Mouse (Mus musculus): Measurements from ENCODE around the gene Lmntd2. TPM values are rescaled to one million over a fixed set of nuclear protein-coding genes. Genes with fewer than 3 reads are reported as not detected.

Gene Lmntd2
- polyA plus RNA-seq (2014; fragmentation: Illumina TruSeq; extraction: RNeasy Lipid Tissue Mini Kit (QIAGEN cat#74804); ENCODE audit: low read depth, low replicate concordance): 11.3 TPM

DNA sequence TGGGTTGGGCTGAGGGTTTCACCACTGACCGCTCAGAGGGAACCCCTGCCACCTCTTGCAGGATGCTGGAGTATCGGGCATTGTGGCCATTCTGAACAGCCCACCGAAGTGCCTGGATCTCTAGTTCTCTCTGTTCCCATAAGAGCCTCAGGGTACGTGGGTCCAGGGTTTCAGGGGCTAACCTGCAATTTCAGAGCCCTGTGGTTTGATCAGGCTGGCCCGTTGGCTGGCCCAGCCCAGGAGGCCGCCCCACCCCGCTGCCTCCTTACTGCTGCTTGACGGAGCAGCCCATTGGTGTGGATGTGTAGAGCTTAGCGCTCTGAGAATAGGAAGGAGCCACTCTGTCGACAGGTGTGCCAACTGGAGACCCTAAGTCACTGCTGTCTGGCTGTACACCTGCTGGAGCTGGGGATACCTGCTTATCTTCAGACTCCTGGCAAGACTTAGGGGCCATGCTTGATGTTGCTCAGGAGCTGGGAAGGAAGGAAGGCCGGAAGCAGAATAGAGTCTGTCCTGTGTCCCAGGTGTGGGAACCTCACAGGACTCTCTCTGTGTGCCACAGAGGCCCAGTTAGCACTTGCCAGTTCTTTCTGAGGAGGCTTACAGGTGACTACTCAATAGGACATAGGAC is at the start of gene Lmntd2:
Gene Lmntd2 (minus strand): TSS at position 476 of the 631 bp plus-strand sequence.

DNA sequence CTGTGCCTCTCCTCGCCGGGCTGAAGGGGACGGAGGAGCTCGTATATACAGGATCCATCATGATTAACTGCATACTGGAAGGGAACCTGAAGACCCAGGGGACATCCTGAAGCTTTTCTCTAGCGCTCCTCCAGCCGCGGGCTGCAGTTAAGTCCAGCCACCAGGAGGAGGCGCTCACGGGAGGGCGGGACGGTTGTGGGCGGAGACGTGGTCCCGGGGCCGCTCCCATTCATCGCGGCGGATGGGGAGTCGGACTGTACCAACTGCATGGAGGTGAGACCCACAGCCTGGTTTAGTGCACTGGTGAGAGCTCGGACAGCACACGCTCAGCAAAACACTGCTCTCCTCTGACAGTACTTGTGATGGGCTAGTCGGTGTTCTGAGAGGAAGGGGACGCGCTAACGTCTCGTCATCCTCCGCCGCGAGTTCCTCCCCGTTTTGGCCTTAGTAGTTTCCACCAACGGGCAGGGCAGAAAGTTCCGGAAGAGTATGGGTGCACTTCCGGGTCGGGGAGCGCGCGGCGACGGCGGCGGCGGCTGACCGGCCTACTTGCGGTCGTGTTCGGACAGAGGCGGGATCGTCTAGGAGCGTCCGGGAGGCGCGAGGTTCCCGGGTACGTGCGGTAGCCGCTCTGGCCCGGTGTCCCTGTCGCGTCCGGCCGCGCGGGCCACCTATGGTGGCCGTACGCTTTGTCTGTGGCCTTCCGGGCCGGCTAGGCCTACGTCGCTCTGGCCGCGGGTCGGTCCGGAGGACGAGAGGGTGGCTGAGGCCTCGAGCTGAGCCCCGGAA is 14.6 kb upstream of the Lmntd2 start, which contains the start of gene Phrf1:
Gene Phrf1 (plus strand): TSS at position 506 of the 789 bp plus-strand sequence.

GRCm38 (mm10) chr7:141215101-141215879 is 1.4 kb upstream of the Lmntd2 start, which contains the start of gene Rassf7:
Gene Rassf7 (plus strand): TSS chr7:141215860.

DNA sequence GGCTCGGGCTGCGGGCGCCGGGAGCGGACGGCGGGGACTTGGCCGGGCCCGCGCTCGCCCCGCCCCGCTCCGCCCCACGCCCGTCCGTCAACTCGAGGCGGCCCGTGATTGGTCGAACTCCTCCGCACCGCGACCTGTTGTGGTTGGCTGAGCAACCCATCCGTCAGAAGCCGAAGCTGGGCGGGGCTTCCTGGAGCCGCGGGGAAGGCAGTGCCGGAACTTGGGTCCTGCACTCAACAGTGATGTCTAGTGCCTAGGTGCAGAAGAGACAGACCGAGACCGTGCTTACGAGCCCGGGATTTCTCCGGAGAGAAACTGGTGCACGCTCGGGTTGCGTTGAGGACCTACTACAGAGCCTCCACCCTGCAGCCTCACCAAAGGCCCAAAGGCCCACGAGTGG is 19.9 kb downstream of the Lmntd2 start, which contains the start of the genes Hras and Lrrc56:
Gene Hras (minus strand): TSS at position 58 of the 400 bp plus-strand sequence.
Gene Lrrc56 (plus strand): TSS at position 210 of the 400 bp plus-strand sequence.

DNA sequence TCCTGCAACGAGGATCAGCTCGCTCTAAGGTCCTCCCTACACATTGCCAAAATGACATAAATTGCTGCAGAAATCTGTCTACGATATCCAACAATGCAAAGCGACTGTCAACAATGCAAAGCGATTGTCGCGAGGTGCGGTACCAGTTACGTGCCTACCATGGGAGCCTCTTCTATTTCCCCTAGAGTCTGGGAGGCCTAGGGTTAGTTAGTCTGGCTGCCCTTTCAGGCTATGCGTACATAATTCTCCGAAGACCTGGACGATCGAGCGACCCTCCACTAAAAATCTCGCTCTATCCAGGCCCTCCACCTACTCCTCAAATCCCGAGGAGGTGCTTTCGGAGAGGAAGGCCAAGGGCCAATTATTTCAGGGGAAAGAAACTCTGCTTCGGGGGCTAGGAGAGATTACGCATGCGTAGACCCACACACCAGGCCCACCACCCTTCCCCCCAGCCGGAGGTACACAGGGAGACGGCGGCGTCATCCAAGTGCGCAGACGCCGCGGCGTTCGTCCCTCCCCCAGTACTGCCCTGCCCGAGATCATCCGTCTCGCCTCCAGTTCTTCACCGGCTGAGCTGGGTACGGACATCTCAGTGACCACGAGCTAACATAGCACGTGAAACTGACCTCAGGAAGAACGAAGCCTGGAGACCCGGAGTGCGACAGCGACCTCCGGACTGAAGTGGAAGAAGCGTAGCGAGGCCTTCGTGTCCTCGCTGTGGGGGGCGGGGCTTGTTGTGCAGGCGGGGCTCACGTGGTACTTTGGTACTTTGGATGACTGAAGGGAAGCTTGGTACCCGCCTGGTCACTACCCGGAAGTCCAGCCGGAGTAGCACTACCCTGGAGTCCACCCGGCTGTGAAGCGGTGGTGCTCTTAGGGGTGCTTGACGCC is 41.5 kb downstream of the Lmntd2 start, which contains the start of gene Rnh1:
Gene Rnh1 (minus strand): TSS at position 742 of the 891 bp plus-strand sequence.

Other genes with a start within 250 kb of the Lmntd2 start
- gene Ifitm1, start 246.9 kb downstream of the Lmntd2 start, polyA plus RNA-seq (2014; fragmentation: Illumina TruSeq; extraction: RNeasy Lipid Tissue Mini Kit (QIAGEN cat#74804); ENCODE audit: low read depth, low replicate concordance): 31.1 TPM
- gene Ifitm3, start 203.3 kb downstream of the Lmntd2 start, polyA plus RNA-seq (2014; fragmentation: Illumina TruSeq; extraction: RNeasy Lipid Tissue Mini Kit (QIAGEN cat#74804); ENCODE audit: low read depth, low replicate concordance): 370 TPM
- gene Ifitm6, start 196.2 kb downstream of the Lmntd2 start, polyA plus RNA-seq (2014; fragmentation: Illumina TruSeq; extraction: RNeasy Lipid Tissue Mini Kit (QIAGEN cat#74804); ENCODE audit: low read depth, low replicate concordance): 14.7 TPM
- gene Gm17387, start 184.9 kb downstream of the Lmntd2 start, polyA plus RNA-seq (2014; fragmentation: Illumina TruSeq; extraction: RNeasy Lipid Tissue Mini Kit (QIAGEN cat#74804); ENCODE audit: low read depth, low replicate concordance): not detected
- 5.2 TPM for gene B4galnt4, start 153.0 kb downstream of the Lmntd2 start, polyA plus RNA-seq (2014; fragmentation: Illumina TruSeq; extraction: RNeasy Lipid Tissue Mini Kit (QIAGEN cat#74804); ENCODE audit: low read depth, low replicate concordance)
- 16.8 TPM for gene Pkp3, start 135.9 kb downstream of the Lmntd2 start, polyA plus RNA-seq (2014; fragmentation: Illumina TruSeq; extraction: RNeasy Lipid Tissue Mini Kit (QIAGEN cat#74804); ENCODE audit: low read depth, low replicate concordance)
- gene Sigirr, start 113.5 kb downstream of the Lmntd2 start, polyA plus RNA-seq (2014; fragmentation: Illumina TruSeq; extraction: RNeasy Lipid Tissue Mini Kit (QIAGEN cat#74804); ENCODE audit: low read depth, low replicate concordance): 17.6 TPM
- gene Ano9, start 96.3 kb downstream of the Lmntd2 start, polyA plus RNA-seq (2014; fragmentation: Illumina TruSeq; extraction: RNeasy Lipid Tissue Mini Kit (QIAGEN cat#74804); ENCODE audit: low read depth, low replicate concordance): 4.5 TPM
- gene Ptdss2, start 91.7 kb downstream of the Lmntd2 start, polyA plus RNA-seq (2014; fragmentation: Illumina TruSeq; extraction: RNeasy Lipid Tissue Mini Kit (QIAGEN cat#74804); ENCODE audit: low read depth, low replicate concordance): 39.9 TPM
- 180 TPM for gene Rnh1, start 41.2 kb downstream of the Lmntd2 start, polyA plus RNA-seq (2014; fragmentation: Illumina TruSeq; extraction: RNeasy Lipid Tissue Mini Kit (QIAGEN cat#74804); ENCODE audit: low read depth, low replicate concordance)
- gene Hras, start 20.1 kb downstream of the Lmntd2 start, polyA plus RNA-seq (2014; fragmentation: Illumina TruSeq; extraction: RNeasy Lipid Tissue Mini Kit (QIAGEN cat#74804); ENCODE audit: low read depth, low replicate concordance): 49.0 TPM
- 12.2 TPM for gene Lrrc56, start 19.9 kb downstream of the Lmntd2 start, polyA plus RNA-seq (2014; fragmentation: Illumina TruSeq; extraction: RNeasy Lipid Tissue Mini Kit (QIAGEN cat#74804); ENCODE audit: low read depth, low replicate concordance)
- gene Rassf7, start 1.8 kb upstream of the Lmntd2 start, polyA plus RNA-seq (2014; fragmentation: Illumina TruSeq; extraction: RNeasy Lipid Tissue Mini Kit (QIAGEN cat#74804); ENCODE audit: low read depth, low replicate concordance): 40.8 TPM
- gene Phrf1, start 14.7 kb upstream of the Lmntd2 start, polyA plus RNA-seq (2014; fragmentation: Illumina TruSeq; extraction: RNeasy Lipid Tissue Mini Kit (QIAGEN cat#74804); ENCODE audit: low read depth, low replicate concordance): 67.3 TPM
- gene Irf7, start 52.4 kb upstream of the Lmntd2 start, polyA plus RNA-seq (2014; fragmentation: Illumina TruSeq; extraction: RNeasy Lipid Tissue Mini Kit (QIAGEN cat#74804); ENCODE audit: low read depth, low replicate concordance): 29.8 TPM
- 18.4 TPM for gene Cdhr5, start 62.7 kb upstream of the Lmntd2 start, polyA plus RNA-seq (2014; fragmentation: Illumina TruSeq; extraction: RNeasy Lipid Tissue Mini Kit (QIAGEN cat#74804); ENCODE audit: low read depth, low replicate concordance)
- gene Sct, start 65.1 kb upstream of the Lmntd2 start, polyA plus RNA-seq (2014; fragmentation: Illumina TruSeq; extraction: RNeasy Lipid Tissue Mini Kit (QIAGEN cat#74804); ENCODE audit: low read depth, low replicate concordance): 3.7 TPM
- gene Drd4, start 77.9 kb upstream of the Lmntd2 start, polyA plus RNA-seq (2014; fragmentation: Illumina TruSeq; extraction: RNeasy Lipid Tissue Mini Kit (QIAGEN cat#74804); ENCODE audit: low read depth, low replicate concordance): 1.7 TPM
- 27.2 TPM for gene Deaf1, start 113.6 kb upstream of the Lmntd2 start, polyA plus RNA-seq (2014; fragmentation: Illumina TruSeq; extraction: RNeasy Lipid Tissue Mini Kit (QIAGEN cat#74804); ENCODE audit: low read depth, low replicate concordance)
- gene Tmem80, start 113.7 kb upstream of the Lmntd2 start, polyA plus RNA-seq (2014; fragmentation: Illumina TruSeq; extraction: RNeasy Lipid Tissue Mini Kit (QIAGEN cat#74804); ENCODE audit: low read depth, low replicate concordance): 48.5 TPM
- 16.2 TPM for gene Eps8l2, start 124.8 kb upstream of the Lmntd2 start, polyA plus RNA-seq (2014; fragmentation: Illumina TruSeq; extraction: RNeasy Lipid Tissue Mini Kit (QIAGEN cat#74804); ENCODE audit: low read depth, low replicate concordance)
- gene Taldo1, start 178.1 kb upstream of the Lmntd2 start, polyA plus RNA-seq (2014; fragmentation: Illumina TruSeq; extraction: RNeasy Lipid Tissue Mini Kit (QIAGEN cat#74804); ENCODE audit: low read depth, low replicate concordance): 268 TPM
- 49.8 TPM for gene Gatd1, start 200.1 kb upstream of the Lmntd2 start, polyA plus RNA-seq (2014; fragmentation: Illumina TruSeq; extraction: RNeasy Lipid Tissue Mini Kit (QIAGEN cat#74804); ENCODE audit: low read depth, low replicate concordance)
- gene Cend1, start 215.4 kb upstream of the Lmntd2 start, polyA plus RNA-seq (2014; fragmentation: Illumina TruSeq; extraction: RNeasy Lipid Tissue Mini Kit (QIAGEN cat#74804); ENCODE audit: low read depth, low replicate concordance): 0.17 TPM
- 75.9 TPM for gene Slc25a22, start 223.8 kb upstream of the Lmntd2 start, polyA plus RNA-seq (2014; fragmentation: Illumina TruSeq; extraction: RNeasy Lipid Tissue Mini Kit (QIAGEN cat#74804); ENCODE audit: low read depth, low replicate concordance)
- gene Pidd1, start 229.9 kb upstream of the Lmntd2 start, polyA plus RNA-seq (2014; fragmentation: Illumina TruSeq; extraction: RNeasy Lipid Tissue Mini Kit (QIAGEN cat#74804); ENCODE audit: low read depth, low replicate concordance): 4.1 TPM
- 1,068 TPM for gene Rplp2, start 233.3 kb upstream of the Lmntd2 start, polyA plus RNA-seq (2014; fragmentation: Illumina TruSeq; extraction: RNeasy Lipid Tissue Mini Kit (QIAGEN cat#74804); ENCODE audit: low read depth, low replicate concordance)
- gene Pnpla2, start 241.1 kb upstream of the Lmntd2 start, polyA plus RNA-seq (2014; fragmentation: Illumina TruSeq; extraction: RNeasy Lipid Tissue Mini Kit (QIAGEN cat#74804); ENCODE audit: low read depth, low replicate concordance): 949 TPM
- gene Cracr2b, start 247.0 kb upstream of the Lmntd2 start, polyA plus RNA-seq (2014; fragmentation: Illumina TruSeq; extraction: RNeasy Lipid Tissue Mini Kit (QIAGEN cat#74804); ENCODE audit: low read depth, low replicate concordance): 58.5 TPM

All from adipose tissue, adult 10 weeks (tissue).